8 mouse cellular contexts compared by ENCODE assay signal in the genomic region with DNA sequence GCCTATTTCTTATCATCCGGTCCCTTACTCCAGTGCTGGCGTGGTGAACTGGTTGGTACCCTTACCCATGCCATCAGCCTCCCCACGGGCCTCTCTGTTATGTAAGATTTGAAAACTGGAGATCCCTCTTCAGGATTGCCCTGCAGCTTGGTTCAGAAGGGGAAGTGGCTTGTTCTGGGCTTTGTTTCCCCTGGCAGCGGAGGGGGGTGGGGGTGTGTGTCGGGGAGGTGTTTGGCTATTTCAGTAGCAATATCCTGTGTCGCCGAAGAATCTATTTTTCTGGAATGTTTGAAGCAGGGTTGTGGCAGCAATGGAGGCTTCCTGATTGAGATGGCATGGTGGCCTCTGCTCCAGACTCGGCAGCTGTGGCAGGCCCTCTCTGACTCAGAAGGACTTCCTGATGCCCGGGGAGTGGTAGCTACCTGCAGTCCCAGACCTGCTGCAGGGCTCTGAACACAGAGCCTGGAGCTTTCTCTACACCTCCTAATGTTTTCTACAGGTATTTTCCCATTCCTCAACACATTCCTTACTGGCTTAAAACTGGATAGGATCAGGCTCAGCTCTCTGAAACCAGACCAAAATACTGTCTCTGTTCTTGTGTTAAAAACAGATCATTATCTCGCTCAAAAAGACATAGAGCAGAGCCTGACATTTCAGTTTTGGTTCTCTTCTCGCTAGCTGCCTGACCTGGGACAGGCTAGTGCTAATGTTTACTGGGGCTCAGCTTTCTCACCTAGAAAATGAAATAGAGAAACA.
A peak's percentile ranks its signal among the peaks of the same experiment; 100 is the strongest.
DNase-seq lines count a peak whose midpoint lies in the region; ATAC-seq and TF ChIP-seq lines count a peak whose summit lies in the region.

No protein-coding gene starts in this region.

- H3K79me2 ChIP-seq in myocyte (ENCODE audit: control insufficient read depth, insufficient read depth), result peaks cover 39% of the 10 kb centered on the region

- no peak for TF ChIP-seq EP300 in heart, postnatal 0 days (IDR thresholded peaks at IDR 0.05; ENCODE audit: low read depth)

- H3K4me3 ChIP-seq in G1E (ENCODE audit: low read depth, low read length) (peak overlapping the region; percentile 58; the same call in 1 of the 2 replicates), myocyte (no peak overlapping the region)
- no peak overlapping the region for H3K4me3 ChIP-seq in heart, postnatal 0 days (ENCODE audit: low read depth, low read length)
- H3K4me3 ChIP-seq in liver, embryonic 13.5 days (replicated peaks), result peak overlapping the region; percentile 24

- no peaks in the 10 kb centered on the region for H3K27me3 ChIP-seq in G1E (ENCODE audit: insufficient read depth, low read length)
- no peaks in the 10 kb centered on the region for H3K27me3 ChIP-seq in heart, postnatal 0 days (ENCODE audit: control insufficient read depth, insufficient read depth, low read length)
- H3K27me3 ChIP-seq in liver, embryonic 13.5 days, result no peaks in the 10 kb centered on the region
- H3K27me3 ChIP-seq in myocyte (ENCODE audit: control insufficient read depth, insufficient read depth, insufficient read length), result no peaks in the 10 kb centered on the region

- no peak overlapping the region for H3ac ChIP-seq in myocyte (ENCODE audit: control insufficient read depth, insufficient read length)

- TF ChIP-seq CTCF in G1E (IDR thresholded peaks at IDR 0.05; ENCODE audit: low read depth, low read length), result no peak
- TF ChIP-seq CTCF in heart, postnatal 0 days (IDR thresholded peaks at IDR 0.05; ENCODE audit: low read depth), result no peak

- H3K4me2 ChIP-seq in heart, postnatal 0 days (ENCODE audit: low read depth, low read length), result peak overlapping the region; percentile 43; the same call in 1 of the 2 replicates
- peak overlapping the region; percentile 52 for H3K4me2 ChIP-seq in liver, embryonic 13.5 days
- no peak overlapping the region for H3K4me2 ChIP-seq in myocyte (ENCODE audit: low read depth)

- DNase-seq in A20 (ENCODE audit: low read depth, low spot score) (peak; percentile 78), G1E (ENCODE audit: low spot score) (no peak)
- no peak for DNase-seq in heart, postnatal 0 days (ENCODE audit: low spot score)
- no peak for DNase-seq in liver, embryonic 13.5 days
- DNase-seq in retina, postnatal 1 day, result no peak
- DNase-seq in gastrocnemius, adult 18-20 months (ENCODE audit: low spot score), result no peak
- DNase-seq in cerebellum, postnatal 4 days (ENCODE audit: low spot score in 2 of 2), result no peak

- WGBS in heart, postnatal 0 days, result 18% methylated on average over 11 of the region's 11 CpGs
- WGBS in liver, embryonic 13.5 days (ENCODE audit: insufficient replicate concordance), result 14% methylated on average over 11 of the region's 11 CpGs

- peaks cover 82% of the 10 kb centered on the region for H3K4me1 ChIP-seq in G1E (ENCODE audit: insufficient read depth, low read depth, low read length)
- peaks cover 43% of the 10 kb centered on the region for H3K4me1 ChIP-seq in heart, postnatal 0 days (ENCODE audit: control insufficient read depth, insufficient read depth)
- peaks cover 62% of the 10 kb centered on the region for H3K4me1 ChIP-seq in liver, embryonic 13.5 days (replicated peaks)

- H3K9ac ChIP-seq in heart, postnatal 0 days (replicated peaks; ENCODE audit: low read depth, low read length), result no peak overlapping the region; the same call in 1 of the 2 replicates
- peak overlapping the region; percentile 42 for H3K9ac ChIP-seq in liver, embryonic 13.5 days

- peaks cover 67% of the 10 kb centered on the region for H3K36me3 ChIP-seq in G1E (replicated peaks)
- no peaks in the 10 kb centered on the region for H3K36me3 ChIP-seq in heart, postnatal 0 days (replicated peaks; ENCODE audit: control insufficient read depth, insufficient read depth, low read length)
- H3K36me3 ChIP-seq in liver, embryonic 13.5 days, result 0 out of 2 replicates have a peak, but pooled peaks cover 3% of the 10 kb centered on the region
- H3K36me3 ChIP-seq in myocyte (ENCODE audit: control insufficient read depth, insufficient read depth), result no peaks in the 10 kb centered on the region

- TF ChIP-seq POLR2A in myocyte (IDR thresholded peaks at IDR 0.05; ENCODE audit: insufficient read length, low read depth), result no peak

- H3K9me3 ChIP-seq in G1E (replicated peaks), result no peaks in the 10 kb centered on the region
- H3K9me3 ChIP-seq in heart, postnatal 0 days (replicated peaks; ENCODE audit: control insufficient read depth, low read length), result no peaks in the 10 kb centered on the region
- H3K9me3 ChIP-seq in liver, embryonic 13.5 days (replicated peaks), result no peaks in the 10 kb centered on the region

- peak overlapping the region; percentile 78 for H3K27ac ChIP-seq in heart, postnatal 0 days (ENCODE audit: low read depth)
- peak overlapping the region; percentile 63 for H3K27ac ChIP-seq in liver, embryonic 13.5 days

- peak; percentile 29; the same call in 1 of the 2 replicates for ATAC-seq in G1E (ENCODE audit: extremely low read depth, insufficient number of reproducible peaks, low FRiP score, poor library complexity, severe bottlenecking)
- 0 out of 2 replicates have a peak, but pooled peaks have one; percentile 10 for ATAC-seq in heart, postnatal 0 days (ENCODE audit: insufficient read depth, low read depth)
- peak; percentile 44; the same call in 1 of the 2 replicates for ATAC-seq in liver, embryonic 13.5 days (ENCODE audit: low read depth)

TF ChIP-seq in myocyte, 11 proteins besides CTCF, POLR2A, EP300 and RAD21:
- TF ChIP-seq CEBPB (IDR thresholded peaks at IDR 0.05; ENCODE audit: insufficient read depth, poor library complexity, severe bottlenecking) (no peak), MYOG (IDR thresholded peaks at IDR 0.05; ENCODE audit: control insufficient read depth in 1 of 3, insufficient read depth in 1 of 3, insufficient read length in 2 of 3, low read depth in 2 of 3) (peak in 1 of 3 experiments; percentile 22), POLR2AphosphoS2 (IDR thresholded peaks at IDR 0.05; ENCODE audit: insufficient read length, low read depth) (no peak), MYOD1 (IDR thresholded peaks at IDR 0.05; ENCODE audit: control insufficient read depth in 1 of 3, insufficient read length in 2 of 3, low read depth in 2 of 3) (peak in 2 of 3 experiments; percentile 3 to 34), USF1 (IDR thresholded peaks at IDR 0.05; ENCODE audit: low read depth) (no peak)
TF ChIP-seq in myocyte: peak in this region for 2.

Comparison
In these comparisons a context has a peak if more than half of its experiments do, and no peak if none do; other contexts are left out.
1. H3K4me3 ChIP-seq: peak in G1E (single experiment) and liver, embryonic 13.5 days (single experiment); none in heart, postnatal 0 days (single experiment) and myocyte (single experiment).
2. Peak in every context shown above with its lines, with median percentiles within 50 percentile points of each other: ATAC-seq.